Mouse (Mus musculus) kidney, postnatal 10 days (tissue): ENCODE measurements around the gene Cand2.

ENCODE experiments used
- DNase-seq: peaks from one replicate; pipeline ENCODE4 v3.0.0; 2021; ENCODE audit warnings: mixed read lengths

Gene Cand2

DNA sequence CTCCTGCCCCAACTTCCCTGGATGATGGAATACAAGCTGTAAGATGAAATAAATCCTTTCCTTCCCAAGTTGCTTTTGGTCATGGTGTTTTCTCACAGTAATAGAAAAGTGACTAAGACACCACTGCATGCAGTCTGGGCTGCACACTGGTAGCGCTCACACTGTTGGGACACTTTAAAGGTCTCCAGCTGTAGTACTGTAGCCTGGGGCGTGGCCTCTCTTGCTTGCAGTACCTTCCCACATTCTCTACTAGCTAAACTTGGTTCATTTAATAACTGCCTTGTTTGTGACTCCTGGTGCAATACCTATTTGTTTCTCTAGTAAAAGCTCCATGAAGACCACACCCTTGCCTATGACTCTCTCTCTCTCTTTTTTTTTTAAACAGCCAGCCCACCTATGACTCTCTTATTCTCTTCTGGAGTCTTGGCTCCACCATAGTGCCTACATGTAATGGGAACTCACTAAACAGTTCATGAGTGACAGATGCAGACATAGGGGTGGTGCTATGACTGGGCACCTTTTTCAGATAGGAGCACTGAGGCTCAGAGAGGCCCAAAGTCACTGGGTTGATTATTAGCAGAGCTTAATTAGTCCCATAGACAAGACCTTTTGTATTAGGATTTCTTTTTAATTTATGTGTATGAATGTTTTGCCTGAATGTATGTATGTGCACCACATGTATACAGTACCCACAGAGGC, 58.0 kb downstream of the Cand2 start:
- no peak for DNase-seq

DNA sequence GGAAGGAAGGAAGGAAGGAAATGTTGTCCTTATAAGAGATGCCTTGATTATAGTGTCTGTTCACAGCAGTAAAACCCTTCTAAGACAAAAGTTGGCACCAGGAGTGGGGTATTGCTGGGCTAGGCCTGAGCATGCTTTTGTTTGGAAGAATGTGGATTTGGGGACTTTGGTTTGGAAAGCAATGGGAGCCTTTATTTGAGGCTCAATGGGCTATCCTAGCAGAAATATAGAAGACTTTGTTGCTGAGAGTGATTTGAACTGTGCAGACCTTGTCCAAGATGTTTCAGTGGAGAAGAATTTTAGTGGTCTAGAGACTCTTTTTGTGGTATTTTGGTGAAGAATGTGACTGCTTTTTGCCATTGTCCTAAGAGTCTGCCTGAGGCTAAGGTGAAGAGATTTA, 59.5 kb downstream of the Cand2 start:
- DNase-seq: no peak

DNA sequence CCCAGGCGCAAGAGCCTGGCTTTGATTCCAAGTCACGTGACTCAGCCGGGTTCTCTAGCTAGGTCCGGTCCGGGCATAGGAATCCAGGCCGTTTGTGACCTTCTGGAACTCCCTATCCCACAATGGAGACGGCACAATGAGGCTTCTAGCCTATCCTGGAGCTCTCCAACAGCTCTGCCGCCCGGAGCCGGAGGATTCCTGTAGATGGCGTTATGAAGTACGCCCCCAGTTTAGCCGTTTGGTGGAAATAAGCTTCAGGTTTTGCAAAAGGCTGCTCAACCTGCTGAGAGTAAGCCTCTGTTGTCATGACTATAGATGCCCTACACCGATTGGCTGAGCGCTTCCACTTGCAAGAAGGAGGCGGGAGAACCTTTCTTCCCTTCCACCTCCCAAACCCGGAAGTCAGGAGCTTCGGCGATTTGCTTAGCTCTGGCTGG, 63.8 kb downstream of the Cand2 start, which contains the start of gene Efcab12:
Efcab12 (minus strand) TSS at position 252 of the 437 bp plus-strand sequence.
- peak; percentile 79 for DNase-seq

DNA sequence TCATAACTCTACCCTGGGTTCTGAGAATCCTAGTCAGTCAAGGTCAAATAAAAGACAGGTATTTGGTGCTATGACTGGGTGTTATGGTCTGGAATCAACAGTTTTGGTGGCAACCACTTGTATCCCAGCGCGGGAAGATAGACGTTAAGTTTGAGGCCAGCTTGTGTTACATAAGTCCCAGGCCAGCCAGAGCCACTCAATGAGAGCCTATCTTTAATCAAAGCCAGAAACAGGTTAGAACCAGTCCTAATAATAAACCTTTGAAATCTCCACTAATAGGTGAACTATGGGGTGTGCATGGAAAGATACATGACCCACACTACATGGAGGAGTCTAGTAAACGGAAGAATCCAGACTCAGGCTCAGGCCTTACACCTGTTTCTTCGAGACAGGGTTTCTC, 64.4 kb downstream of the Cand2 start:
- DNase-seq: no peak

DNA sequence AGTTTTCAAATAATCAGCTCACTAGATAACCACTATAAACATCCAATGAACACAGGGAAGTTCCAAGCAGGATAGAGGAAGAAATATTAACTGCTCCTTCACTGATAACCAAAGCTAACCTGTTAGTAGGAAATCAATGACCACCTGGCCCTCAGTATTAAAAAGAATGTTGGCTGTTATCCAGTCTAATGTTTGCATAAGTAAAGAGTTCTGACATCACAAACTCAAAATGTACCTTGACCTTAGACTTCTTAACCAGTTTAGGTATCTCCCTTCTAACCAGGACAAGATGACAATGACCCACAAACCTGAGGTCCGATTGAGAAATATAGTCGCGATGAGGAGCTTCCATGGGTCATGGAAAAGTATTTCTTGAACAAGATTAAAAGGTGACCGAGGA, 70.7 kb downstream of the Cand2 start:
- no peak for DNase-seq

DNA sequence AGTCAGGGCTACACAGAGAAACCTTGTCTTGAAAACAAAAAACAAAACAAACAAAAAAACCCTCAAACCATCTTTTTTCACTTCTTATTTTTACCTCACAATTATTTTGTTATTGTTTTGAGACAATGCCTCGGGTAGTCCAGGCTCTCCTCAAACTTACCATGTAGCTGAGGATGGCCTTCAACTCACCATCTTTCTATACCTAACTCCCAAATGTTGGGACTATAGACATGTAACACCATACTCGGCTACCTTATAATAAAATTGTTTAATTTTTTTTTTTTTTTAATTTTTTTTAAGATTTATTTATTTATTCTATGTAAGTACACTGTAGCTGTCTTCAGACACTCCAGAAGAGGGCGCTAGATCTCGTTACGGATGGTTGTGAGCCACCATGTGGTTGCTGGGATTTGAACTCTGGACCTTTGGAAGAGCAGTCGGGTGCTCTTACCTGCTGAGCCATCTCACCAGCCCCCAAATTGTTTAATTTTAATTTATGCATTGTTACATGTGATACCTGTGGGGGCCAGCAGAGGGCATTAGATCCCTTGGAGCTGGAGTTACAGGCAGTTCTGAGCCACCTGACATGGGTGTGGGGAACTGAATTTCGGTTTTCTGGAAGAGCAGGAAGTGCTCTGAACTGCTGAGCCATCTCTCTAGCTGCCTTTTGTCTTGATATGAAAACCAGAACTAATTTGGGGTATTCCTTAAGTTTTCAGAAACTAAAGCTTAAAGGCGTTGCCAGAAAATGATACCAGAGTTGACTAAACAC, 72.5 kb downstream of the Cand2 start:
- peak; percentile 81 for DNase-seq

DNA sequence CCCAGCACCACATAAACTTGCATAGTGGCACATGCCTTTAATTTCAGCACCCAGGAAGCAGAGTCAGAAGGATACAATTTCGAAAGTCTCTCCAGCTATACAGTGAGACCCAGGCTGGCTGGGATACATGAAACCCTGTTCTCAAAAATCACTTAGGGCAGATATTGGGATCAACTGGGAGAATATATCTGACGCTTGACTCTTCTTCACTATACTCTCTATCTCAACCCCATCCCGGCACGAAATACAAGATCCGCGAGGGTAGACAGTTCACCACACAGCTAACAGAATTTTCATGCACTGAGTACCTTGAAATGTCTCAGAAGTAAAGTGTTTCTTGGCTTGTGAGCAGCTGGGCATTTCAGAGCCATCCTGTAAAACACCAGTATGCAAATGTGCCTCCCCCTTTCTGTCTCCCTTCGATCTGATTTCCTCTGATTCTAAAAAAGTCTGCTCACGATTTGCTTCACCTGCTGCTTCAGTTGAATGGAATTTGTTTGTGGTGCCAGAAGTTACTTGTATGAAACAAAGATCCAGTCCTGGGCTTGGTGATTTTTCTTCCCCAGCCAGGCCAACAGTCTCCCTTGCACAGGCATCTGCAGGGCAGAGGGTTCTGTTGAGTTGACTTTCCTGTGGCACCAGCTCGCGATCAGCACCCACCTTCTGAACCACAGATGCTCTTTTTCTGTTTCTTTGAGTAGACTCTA, 74.4 kb downstream of the Cand2 start:
- DNase-seq: no peak

DNA sequence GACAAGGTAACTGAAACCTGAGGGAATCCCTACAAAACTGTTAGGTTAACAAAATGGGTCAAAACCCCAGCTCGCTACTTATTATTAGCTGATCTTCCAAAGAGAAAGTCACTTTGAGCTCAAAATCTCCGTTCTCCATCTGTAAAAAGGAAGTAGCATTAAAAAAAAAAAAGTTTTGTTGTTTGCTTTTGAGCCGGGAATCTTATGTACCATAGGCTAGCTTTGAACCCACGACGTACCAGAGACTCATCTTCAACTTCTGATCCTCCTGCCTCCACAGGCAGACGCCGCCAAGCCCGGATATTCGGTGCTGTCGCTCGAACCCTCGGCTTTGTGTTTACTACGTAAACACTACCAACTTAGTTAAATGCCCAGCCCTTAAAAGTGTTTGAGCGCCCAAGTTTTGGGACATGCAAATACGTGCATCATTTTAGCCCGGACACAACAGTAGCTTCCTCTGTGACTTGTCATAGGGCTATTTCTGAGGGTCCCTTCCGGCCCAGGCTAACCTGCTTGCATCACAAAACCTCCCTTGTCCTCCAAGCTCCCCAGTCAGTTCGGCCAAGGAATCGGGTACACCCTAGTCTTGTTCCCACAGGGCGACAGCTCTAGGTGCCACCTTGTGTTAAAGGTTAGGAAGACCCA, 78.2 kb downstream of the Cand2 start:
- DNase-seq: no peak

DNA sequence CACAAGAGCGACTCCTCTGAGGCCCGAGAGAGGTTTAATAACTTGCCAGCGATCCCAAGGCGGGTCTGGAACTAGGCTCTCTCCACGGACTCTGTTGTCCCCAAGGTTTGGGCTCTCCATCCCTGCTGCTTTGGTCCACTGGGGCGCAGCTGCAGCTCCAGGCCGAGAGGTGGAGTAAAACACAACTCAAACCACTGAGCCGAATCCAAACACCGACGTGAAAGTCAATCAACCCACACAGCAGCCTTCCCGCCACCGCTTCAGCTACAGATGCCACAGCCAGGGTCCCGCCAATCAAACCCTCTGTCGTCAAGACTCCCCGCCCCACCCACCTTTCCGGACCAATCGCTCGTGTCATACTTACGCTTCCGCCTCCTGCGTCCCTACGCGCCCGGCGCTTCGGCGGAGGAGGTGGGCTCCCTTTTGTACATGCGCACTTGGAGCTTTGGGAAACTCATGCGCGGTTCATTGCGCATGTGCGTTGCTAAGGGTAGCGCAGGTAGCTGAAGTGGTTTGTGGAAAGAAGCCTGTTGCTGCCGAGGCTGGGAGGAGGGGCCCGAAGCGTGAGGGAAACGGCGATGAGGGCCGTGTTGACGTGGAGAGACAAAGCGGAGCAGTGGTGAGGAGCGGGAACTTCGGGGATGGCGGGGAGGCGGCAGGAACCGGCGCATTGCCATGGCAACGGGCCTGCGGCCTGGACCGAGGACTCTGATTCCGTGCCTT, 78.9 kb downstream of the Cand2 start, which contains the start of the genes Mbd4 and Ift122:
Mbd4 (minus strand) TSS at position 281 of the 723 bp plus-strand sequence.
Ift122 (plus strand) TSS at position 380 of the 723 bp plus-strand sequence.
- DNase-seq: peak; percentile 99

DNA sequence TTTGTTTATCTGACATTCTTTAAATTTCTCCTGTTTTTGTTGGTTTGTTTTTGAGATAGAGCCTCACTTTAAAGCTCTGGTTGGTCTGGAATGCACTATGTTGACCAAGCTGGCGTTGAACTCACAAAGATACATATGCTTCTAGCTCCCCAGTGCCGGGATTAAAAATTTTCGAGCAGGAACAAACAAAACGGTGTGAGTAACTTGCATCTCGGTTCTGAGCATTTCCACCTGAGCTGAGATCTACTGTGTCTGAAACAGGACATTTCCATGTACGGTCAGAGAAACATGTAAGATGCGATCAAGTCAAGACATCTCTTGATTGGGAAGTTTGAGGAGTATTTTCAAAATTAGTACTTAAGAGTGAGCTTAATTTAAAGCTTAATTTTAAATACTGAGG, 79.6 kb downstream of the Cand2 start:
- no peak for DNase-seq

DNA sequence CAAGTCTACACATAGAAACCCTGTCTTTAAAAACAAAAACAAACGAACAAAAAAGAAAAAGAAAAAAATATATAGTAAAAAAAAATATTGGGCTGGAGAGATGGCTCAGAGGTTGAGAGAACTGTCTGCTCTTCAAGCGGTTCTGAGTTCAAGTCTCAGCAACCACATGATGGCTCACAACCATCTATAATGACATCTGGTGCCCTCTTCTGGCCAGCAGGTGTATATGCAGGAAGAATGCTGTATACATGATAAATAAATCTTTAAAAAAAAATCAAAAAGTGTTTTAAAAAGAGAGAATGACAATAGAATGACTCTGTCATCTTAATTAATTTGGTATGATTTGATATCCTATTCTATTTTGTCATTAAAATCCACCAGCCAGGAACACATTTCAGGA, 80.1 kb downstream of the Cand2 start:
- no peak for DNase-seq
